Mouse (Mus musculus): Measurements from ENCODE around the gene D630003M21Rik. TPM values are rescaled to one million over a fixed set of nuclear protein-coding genes. Genes with fewer than 3 reads are reported as not detected.

D630003M21Rik gene
- polyA plus RNA-seq, 1 experiment from 2014 or later: 4.3 TPM

GRCm38 (mm10) chr2:158137771-158138170 lies 91.3 kb downstream of the D630003M21Rik start:
- Histone ChIP-seq H3K27ac (replicated peaks) (no peak overlapping the region), H3K36me3 (no peaks in the 10 kb centered on the region), H3K4me1 (no peaks in the 10 kb centered on the region), H3K27me3 (peaks cover under 1% of the 10 kb centered on the region; the same call in 1 of the 2 replicates), H3K9ac (replicated peaks) (no peak overlapping the region), H3K4me2 (replicated peaks) (no peak overlapping the region), H3K4me3 (no peak overlapping the region), H3K9me3 (no peaks in the 10 kb centered on the region)
- ATAC-seq (ENCODE audit: low FRiP score, low read depth): no peak
- 81% methylated on average over 12 of the region's 12 CpGs for WGBS

GRCm38 (mm10) chr2:158136205-158136604 lies 92.8 kb downstream of the D630003M21Rik start:
- no peak for ATAC-seq (ENCODE audit: low FRiP score, low read depth)
- Histone ChIP-seq H3K9ac (replicated peaks) (no peak overlapping the region), H3K4me2 (replicated peaks) (no peak overlapping the region), H3K4me1 (no peaks in the 10 kb centered on the region), H3K4me3 (no peak overlapping the region), H3K27ac (replicated peaks) (no peak overlapping the region), H3K36me3 (no peaks in the 10 kb centered on the region), H3K27me3 (no peaks in the 10 kb centered on the region), H3K9me3 (no peaks in the 10 kb centered on the region)
- 66% methylated on average over 7 of the region's 7 CpGs for WGBS

- no peaks in the 10 kb centered on the region for H3K36me3 ChIP-seq
- peaks cover 20% of the 10 kb centered on the region for H3K4me1 ChIP-seq
- 77% methylated on average over 6 of the region's 6 CpGs for WGBS
- no peak overlapping the region for H3K9ac ChIP-seq (replicated peaks)
- no peak overlapping the region for H3K27ac ChIP-seq (replicated peaks)
- no peaks in the 10 kb centered on the region for H3K9me3 ChIP-seq
- no peak overlapping the region for H3K4me2 ChIP-seq (replicated peaks)
- no peak overlapping the region for H3K4me3 ChIP-seq
- no peaks in the 10 kb centered on the region for H3K27me3 ChIP-seq
- no peak for ATAC-seq (ENCODE audit: low FRiP score, low read depth)
Observed at GRCm38 (mm10) chr2:158133050-158133449, 96.0 kb downstream of the D630003M21Rik start.

Small RNA genes within 50 kb of the gene (microRNA-seq; reads per million reads assigned to microRNA genes)
- not detected for gene Mir7685

Other genes with a start within 250 kb of the D630003M21Rik start
- gene Tti1, start 200.8 kb downstream of the D630003M21Rik start, polyA plus RNA-seq (2016; fragmentation: Nextera tagmentation; extraction: Ambion mirVana): 29.3 and 31.5 TPM in 2 replicates
- gene Rprd1b, start 200.7 kb downstream of the D630003M21Rik start, polyA plus RNA-seq (2016; fragmentation: Nextera tagmentation; extraction: Ambion mirVana): 57.9 and 61.6 TPM in 2 replicates
- gene Tgm2, start 82.8 kb downstream of the D630003M21Rik start, polyA plus RNA-seq (2016; fragmentation: Nextera tagmentation; extraction: Ambion mirVana): 12.0 and 16.2 TPM in 2 replicates
- not detected in 2 replicates for gene Bpi, start 28.9 kb upstream of the D630003M21Rik start, polyA plus RNA-seq (2016; fragmentation: Nextera tagmentation; extraction: Ambion mirVana)
- gene Lbp, start 77.3 kb upstream of the D630003M21Rik start, polyA plus RNA-seq (2016; fragmentation: Nextera tagmentation; extraction: Ambion mirVana): 2.0 and 2.4 TPM in 2 replicates
- 74.5 and 80.3 TPM in 2 replicates for gene Snhg11, start 146.4 kb upstream of the D630003M21Rik start, polyA plus RNA-seq (2016; fragmentation: Nextera tagmentation; extraction: Ambion mirVana)
- 24.8 and 25.6 TPM in 2 replicates for gene Ralgapb, start 180.6 kb upstream of the D630003M21Rik start, polyA plus RNA-seq (2016; fragmentation: Nextera tagmentation; extraction: Ambion mirVana)